Mouse (Mus musculus) layer of hippocampus, adult 18-20 months (tissue): ENCODE data around the gene Brd3. TPM values are rescaled to one million over a fixed set of nuclear protein-coding genes. Genes with fewer than 3 reads are reported as not detected.
A peak's percentile ranks its signal among the peaks of the same experiment; 100 is the strongest.
"Not testable (repeated sequence)": the region's sequence is repeated elsewhere in the genome, so short reads cannot be mapped to it uniquely, and the experiment has no call there.

ENCODE experiments used
- DNase-seq, 2 experiments: peaks; one replicate each; pipeline ENCODE4 v3.0.0; 2022; ENCODE audit warnings: low spot score in 2 of 2
- long read RNA-seq: library from polyadenylated mRNA; stranded (forward); transcript quantifications from one replicate; pipeline ENCODE4 v2.0.0, GENCODE M21; 2021
- total RNA-seq, 2 experiments: library from RNA; stranded (reverse); gene quantifications; 2 replicates each; pipeline ENCODE4 v1.2.3; 2021

Gene Brd3
- 10 to 100 TPM; 49.0 to 53.0 TPM for total RNA-seq
- long read RNA-seq, full-length matches to known transcripts, result 12 of 40 reads
- long read RNA-seq, partial matches to known transcripts, result 16 of 40 reads
- long read RNA-seq, other reads (novel, unspliced or antisense), result 12 of 40 reads

GRCm38 (mm10) chr2:27507562-27507961 is at the start of gene Brd3:
TSS of gene Brd3 (minus strand) at chr2:27507662.
- DNase-seq, result no peak

- no peak for DNase-seq
Measured at GRCm38 (mm10) chr2:27556921-27557320, 49.5 kb upstream of the Brd3 start.

DNA sequence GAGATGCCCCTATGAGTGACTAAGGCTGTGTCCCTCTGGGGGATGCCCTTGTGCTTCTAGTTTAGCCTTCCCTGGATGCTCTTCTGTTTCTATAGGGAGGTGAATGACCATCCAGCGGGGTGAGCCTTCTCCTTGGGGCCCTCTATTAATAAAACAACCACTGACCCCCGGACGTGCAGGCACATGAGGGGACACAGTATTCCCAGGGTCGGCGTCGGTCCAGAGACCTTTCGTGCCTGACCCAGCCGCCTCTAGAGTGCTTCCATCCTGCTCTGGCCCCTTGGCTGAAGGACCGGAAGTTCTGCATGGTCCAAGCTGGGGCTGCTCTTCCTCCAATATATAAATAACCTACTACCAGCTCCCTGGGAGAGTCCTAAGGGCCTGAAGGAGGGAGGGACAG is 46.8 kb upstream of the Brd3 start:
- no peak for DNase-seq

DNA sequence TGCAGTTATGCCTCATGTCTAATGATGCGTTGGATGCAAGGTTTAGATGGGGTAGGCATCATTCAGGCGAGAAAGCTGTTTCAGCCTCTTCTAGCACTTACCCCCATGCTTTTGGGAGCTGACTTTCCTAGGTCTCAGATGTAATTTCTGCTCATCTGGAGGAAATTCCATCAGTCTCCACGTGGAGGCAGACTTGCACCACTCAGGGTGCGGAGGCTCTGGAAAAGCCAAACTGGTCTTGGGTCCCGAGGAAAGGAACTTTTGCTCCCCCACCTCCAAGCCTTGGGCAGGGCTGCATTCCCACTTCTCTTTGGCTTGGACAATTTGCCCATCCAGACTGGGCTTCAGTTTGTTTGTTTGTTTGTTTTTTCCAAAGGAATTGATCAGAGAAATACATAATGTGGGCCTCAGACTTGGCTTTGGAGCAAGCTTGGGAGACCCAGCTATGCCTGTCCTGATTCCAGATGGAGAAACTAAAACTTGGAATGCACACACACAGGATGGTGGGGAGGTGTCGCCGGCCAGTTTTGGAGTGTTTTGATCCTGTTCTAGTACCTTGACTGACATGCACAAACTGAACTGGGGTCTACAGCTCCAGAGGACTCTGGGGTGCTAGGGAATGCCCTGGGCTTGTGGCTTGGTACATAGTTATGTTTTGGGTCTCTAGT is 45.3 kb upstream of the Brd3 start:
- DNase-seq, result peak; percentile 50 to 88

- no peak for DNase-seq
Measured at GRCm38 (mm10) chr2:27548664-27549369, 41.4 kb upstream of the Brd3 start.

DNA sequence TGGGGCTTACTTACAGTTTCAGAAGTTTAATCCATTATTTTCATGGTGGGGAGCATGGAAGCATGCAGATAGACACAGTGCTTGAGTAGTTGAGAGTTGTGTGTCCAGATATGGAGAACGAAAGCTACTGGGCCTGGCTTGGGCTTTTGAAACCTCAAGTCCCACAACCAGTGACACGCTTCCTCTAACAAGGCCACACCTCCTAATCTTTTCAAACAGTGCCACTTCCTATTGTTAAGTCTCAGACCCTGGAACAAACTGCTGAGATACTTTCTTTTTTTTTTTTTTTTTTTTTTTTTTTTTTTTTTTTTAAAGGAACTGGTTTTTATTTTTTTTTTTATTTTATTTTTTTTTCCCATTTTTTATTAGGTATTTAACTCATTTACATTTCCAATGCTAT is 40.5 kb upstream of the Brd3 start:
- no peak for DNase-seq

DNA sequence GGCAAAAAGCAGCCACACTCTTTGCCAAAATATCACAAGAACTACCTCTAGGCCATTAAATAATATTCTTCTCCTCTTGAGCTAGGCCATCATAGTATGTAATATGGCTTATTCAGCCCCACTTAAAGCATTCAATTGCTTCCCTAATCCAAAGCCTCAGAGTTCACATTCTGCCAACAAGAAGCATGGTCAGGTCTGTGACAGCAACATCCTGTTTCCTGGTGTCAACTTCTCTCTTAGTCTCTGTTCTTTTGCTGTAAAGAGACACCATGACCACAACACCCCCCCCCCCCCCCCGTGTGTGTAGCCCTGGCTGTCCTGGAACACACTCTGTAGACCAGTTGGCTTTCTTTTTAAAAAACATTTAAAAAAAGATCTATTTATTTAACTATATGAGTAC is 39.9 kb upstream of the Brd3 start:
- DNase-seq, result no peak

DNA sequence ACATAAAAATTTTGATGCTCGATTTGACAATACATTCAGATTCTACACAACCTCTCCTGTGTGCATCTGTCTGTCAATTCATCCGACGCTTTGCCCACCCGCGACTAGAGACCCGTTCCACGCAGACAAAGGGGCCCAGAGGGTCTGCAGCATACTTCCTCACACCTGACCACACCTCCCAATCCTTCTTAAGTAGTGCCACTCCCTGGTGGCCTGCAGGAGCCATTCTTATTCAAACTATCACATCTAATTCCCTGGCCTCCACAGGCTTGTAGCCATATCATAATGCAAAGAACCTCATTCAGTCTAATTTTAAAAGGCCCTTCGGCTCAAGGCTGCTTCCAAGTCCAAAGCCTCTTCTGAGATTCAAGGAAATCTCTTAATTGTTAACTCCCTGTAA is 38.6 kb upstream of the Brd3 start:
- DNase-seq, result not testable (repeated sequence)

GRCm38 (mm10) chr2:27545517-27545916 is 38.1 kb upstream of the Brd3 start:
- not testable (repeated sequence) for DNase-seq

GRCm38 (mm10) chr2:27544613-27545012 is 37.2 kb upstream of the Brd3 start:
- DNase-seq, result peak in 1 of 2 experiments; percentile 9

DNA sequence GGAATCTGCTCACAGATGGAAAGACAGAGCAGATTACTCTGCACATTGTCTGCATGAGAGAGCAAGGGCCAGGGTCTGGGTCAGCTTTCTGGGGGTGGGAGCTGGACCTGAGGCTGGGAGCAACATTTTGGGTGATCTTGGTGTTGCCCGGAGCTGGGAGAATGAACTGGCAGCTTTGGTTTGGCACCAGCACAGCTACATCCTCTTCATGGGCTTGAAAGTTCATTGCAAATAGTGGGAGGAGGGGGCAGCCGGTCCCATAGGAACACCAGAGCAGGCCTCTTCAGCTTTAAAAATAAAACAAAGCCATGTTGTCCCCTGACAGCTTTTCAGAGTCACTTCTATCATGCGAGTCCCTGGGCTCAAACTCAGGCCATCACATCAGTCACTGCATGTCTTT is 33.8 kb upstream of the Brd3 start:
- no peak for DNase-seq

GRCm38 (mm10) chr2:27540515-27540836 is 33.0 kb upstream of the Brd3 start:
- no peak for DNase-seq

DNA sequence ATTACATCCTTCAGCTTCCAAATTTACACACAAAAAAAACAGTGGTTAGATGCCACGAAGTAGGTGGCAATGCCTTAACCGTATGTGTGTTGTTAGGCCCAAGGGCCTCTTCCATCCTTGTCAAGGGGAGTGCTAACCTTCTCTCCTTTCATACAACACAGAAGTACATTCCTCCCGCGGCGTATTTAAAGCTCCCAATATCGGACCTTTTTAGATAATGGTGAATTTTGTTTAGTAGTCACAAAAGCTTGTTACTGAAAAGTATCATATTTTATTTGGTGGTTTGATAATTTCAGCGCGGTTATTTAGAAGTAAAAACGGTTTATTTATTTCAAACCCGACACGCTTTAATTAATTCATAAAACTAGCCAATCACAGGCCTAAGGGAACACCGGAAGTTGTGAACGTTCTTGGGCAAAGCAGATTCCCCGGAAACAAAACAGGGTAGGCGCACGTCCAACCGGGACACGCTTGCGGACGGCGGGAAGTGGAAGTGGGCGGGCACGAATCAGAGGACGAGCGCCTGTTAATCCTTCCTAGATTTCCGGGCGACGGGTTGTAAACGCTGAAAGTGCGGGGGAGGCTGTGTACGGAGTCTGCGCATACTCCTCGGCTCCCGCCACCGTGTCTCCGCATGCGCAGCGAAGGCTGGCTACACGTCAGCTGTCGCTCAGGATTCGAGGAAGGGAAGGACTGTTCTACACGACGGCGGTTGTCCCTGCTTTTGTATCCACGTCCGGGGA is 32.5 kb upstream of the Brd3 start:
- DNase-seq, result peak; percentile 99 to 100

GRCm38 (mm10) chr2:27539336-27539735 is 31.9 kb upstream of the Brd3 start:
- peak; percentile 12 to 45 for DNase-seq

GRCm38 (mm10) chr2:27538455-27539330 is 31.2 kb upstream of the Brd3 start:
- DNase-seq, result not testable (repeated sequence)

DNA sequence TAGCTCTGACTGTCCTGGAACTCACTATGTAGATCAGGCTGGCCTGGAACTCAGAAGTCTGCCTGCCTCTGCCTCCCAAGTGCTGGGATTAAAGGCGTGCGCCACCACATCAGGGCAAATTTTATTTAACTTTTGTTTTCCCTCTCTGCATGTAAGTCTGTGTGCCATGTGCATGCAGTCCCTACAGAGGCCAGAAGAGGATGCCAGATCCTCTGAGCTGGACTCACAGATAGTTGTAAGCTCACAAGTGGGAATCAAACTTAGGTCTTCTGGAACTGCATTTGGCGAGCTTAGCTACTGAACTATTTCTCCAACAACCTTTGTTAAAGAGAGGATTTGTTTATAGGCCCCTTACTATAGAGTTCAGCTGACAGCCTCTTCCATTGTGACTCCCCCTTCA is 10.8 kb upstream of the Brd3 start:
- no peak for DNase-seq

DNA sequence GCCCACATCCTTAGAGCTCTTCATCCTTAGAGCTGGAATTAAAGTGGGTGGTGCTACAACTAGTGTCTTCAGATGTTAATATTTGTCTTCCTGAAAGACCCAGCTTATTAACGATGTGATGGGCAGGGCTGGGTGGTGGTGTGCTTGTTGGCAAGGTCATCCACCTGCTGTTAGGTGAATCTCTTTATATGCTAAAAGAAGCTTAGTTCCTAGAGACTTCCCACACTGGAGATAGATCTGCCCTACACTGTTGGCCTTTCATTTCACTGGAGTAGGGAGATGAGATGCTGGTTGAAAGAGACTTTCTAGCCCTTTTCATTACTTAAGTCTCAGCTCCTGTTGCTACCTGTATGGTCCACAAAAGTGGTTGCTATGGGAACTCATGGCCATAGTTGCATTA is 8.8 kb upstream of the Brd3 start:
- no peak for DNase-seq

GRCm38 (mm10) chr2:27515341-27516166 is 8.1 kb upstream of the Brd3 start:
- no peak for DNase-seq

GRCm38 (mm10) chr2:27514639-27515328 is 7.3 kb upstream of the Brd3 start, which contains the start of gene Wdr5:
TSS of gene Wdr5 (plus strand) at chr2:27515157.
- peak; percentile 97 for DNase-seq

DNA sequence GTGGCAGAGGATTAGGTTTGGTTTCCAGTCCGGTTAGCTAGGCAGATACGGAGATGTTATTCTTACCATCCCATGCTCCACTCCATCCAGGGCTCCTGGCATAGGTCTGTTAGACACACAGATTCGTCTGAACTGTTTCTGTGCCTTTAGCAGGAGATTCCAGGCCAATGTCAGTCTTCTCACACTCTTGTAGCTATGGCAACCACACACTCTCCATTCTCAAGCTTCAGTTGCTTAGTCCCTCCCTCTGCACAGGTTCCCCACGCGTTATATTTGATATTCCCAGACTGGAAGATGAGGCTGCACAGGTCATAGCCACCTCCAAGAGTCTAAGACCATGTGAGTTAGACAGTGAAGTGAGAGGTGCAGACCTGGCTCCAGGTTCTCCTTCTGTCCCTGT is 6.4 kb upstream of the Brd3 start:
- no peak for DNase-seq
